Mouse (Mus musculus): Measurements from ENCODE around the gene Nbeal2. TPM values are rescaled to one million over a fixed set of nuclear protein-coding genes. Genes with fewer than 3 reads are reported as not detected.

The Nbeal2 gene
- 4.9 and 6.7 TPM in 2 replicates for polyA plus RNA-seq (2015; fragmentation: Nextera tagmentation; extraction: Ambion mirVana)

DNA sequence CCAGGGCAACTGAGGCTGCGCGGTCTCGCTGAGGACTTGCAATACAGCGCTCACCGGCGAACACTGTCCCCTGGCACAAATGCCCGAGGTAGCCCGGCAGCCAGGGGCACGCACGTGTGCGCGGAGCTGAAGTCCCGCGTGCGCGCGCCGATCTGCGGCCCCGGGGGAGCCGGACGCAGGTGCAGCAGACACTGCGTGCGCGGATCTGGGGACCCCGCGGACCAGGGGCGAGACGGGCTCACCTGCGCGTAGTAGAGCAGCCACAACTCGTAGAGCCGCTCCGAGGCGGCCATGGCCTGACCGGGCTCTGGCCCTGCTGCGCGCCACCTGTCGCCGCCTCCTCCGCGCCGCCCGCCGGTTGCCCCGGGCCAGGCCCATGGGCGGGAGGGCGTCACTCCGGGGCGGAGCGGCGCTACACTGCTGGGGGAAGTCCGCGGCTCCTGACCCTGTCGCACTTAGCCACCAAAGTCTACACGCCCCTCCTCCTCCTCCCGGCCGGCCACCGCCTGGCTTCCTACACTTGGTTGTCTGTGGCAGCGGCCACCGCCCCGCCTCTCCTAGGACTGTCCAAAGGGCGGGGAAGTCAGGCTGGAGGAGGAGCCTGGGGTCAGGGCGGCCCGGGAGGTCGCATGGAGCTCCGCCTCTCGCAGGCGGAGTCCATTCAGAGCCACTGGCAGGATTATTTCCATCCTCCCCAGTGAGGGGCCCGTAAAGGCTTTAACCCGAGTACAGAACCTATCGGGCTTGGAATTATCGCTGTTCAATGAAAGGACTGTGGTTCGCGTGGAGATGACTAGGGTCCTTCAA, at the start of gene Nbeal2:
Nbeal2 (minus strand) TSS at position 507 of the 807 bp plus-strand sequence.
- under 1% methylated on average over 55 of the region's 75 CpGs for WGBS
- Histone ChIP-seq H3K27ac (replicated peaks) (peak within 1 kb of the TSS; percentile 73), H3K9ac (peak within 1 kb of the TSS; percentile 24), H3K36me3 (no peaks in the 10 kb centered on the region), H3K4me3 (replicated peaks) (peak within 1 kb of the TSS; percentile 65), H3K27me3 (peaks cover 41% of the 10 kb centered on the region), H3K9me3 (replicated peaks) (no peaks in the 10 kb centered on the region), H3K4me1 (peaks cover 40% of the 10 kb centered on the region), H3K4me2 (replicated peaks) (peak within 1 kb of the TSS; percentile 98)
- peak; percentile 82 for ATAC-seq (ENCODE audit: insufficient number of reproducible peaks, low FRiP score, low TSS enrichment, low read depth)

- H3K4me2 ChIP-seq (replicated peaks) = no peak overlapping the region
- WGBS = 82% methylated on average over 1 of the region's 1 CpGs
- H3K27ac ChIP-seq (replicated peaks) = no peak overlapping the region
- ATAC-seq (ENCODE audit: insufficient number of reproducible peaks, low FRiP score, low TSS enrichment, low read depth) = no peak
- H3K27me3 ChIP-seq = no peaks in the 10 kb centered on the region
- H3K4me1 ChIP-seq = no peaks in the 10 kb centered on the region
- H3K9me3 ChIP-seq (replicated peaks) = no peaks in the 10 kb centered on the region
- no peaks in the 10 kb centered on the region for H3K36me3 ChIP-seq
- H3K4me3 ChIP-seq (replicated peaks) = no peak overlapping the region
- H3K9ac ChIP-seq = no peak overlapping the region
Measured at GRCm38 (mm10) chr9:110702848-110703247, 48.9 kb upstream of the Nbeal2 start.

- ATAC-seq (ENCODE audit: insufficient number of reproducible peaks, low FRiP score, low TSS enrichment, low read depth) = no peak
Measured at GRCm38 (mm10) chr9:110701114-110702032, 47.4 kb upstream of the Nbeal2 start.

DNA sequence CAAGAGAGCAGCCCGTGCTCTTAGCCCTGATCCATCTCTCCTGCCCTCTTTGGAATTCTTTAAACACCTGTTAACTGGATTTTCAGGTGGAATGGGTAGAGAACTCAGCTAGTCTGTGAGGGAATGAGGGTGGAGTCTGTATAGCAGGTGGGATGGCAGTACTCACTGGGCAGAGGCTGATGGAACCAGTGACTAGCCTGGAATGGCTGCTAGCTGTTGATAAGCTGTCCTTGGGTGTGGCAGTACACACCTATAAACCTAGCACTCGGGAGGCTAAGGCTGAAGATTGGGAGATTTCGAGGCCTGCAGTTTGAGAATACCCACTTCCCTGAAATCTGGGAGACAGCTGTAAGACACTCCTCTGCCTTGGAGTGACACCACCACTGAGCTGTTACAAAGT, 45.6 kb upstream of the Nbeal2 start:
- WGBS = 70% methylated on average over 3 of the region's 3 CpGs
- Histone ChIP-seq H3K27ac (replicated peaks) (no peak overlapping the region), H3K9me3 (replicated peaks) (no peaks in the 10 kb centered on the region), H3K27me3 (no peaks in the 10 kb centered on the region), H3K9ac (no peak overlapping the region), H3K36me3 (peaks cover 7% of the 10 kb centered on the region), H3K4me2 (replicated peaks) (no peak overlapping the region), H3K4me3 (replicated peaks) (no peak overlapping the region), H3K4me1 (no peaks in the 10 kb centered on the region)
- ATAC-seq (ENCODE audit: insufficient number of reproducible peaks, low FRiP score, low TSS enrichment, low read depth) = no peak

More at GRCm38 (mm10) chr9:110701114-110702032, 47.4 kb upstream of the Nbeal2 start:
- Histone ChIP-seq H3K9ac (no peak overlapping the region), H3K36me3 (no peaks in the 10 kb centered on the region), H3K9me3 (replicated peaks) (no peaks in the 10 kb centered on the region), H3K4me2 (replicated peaks) (no peak overlapping the region), H3K27ac (replicated peaks) (no peak overlapping the region), H3K27me3 (no peaks in the 10 kb centered on the region), H3K4me3 (replicated peaks) (no peak overlapping the region), H3K4me1 (no peaks in the 10 kb centered on the region)
- 79% methylated on average over 11 of the region's 12 CpGs for WGBS

DNA sequence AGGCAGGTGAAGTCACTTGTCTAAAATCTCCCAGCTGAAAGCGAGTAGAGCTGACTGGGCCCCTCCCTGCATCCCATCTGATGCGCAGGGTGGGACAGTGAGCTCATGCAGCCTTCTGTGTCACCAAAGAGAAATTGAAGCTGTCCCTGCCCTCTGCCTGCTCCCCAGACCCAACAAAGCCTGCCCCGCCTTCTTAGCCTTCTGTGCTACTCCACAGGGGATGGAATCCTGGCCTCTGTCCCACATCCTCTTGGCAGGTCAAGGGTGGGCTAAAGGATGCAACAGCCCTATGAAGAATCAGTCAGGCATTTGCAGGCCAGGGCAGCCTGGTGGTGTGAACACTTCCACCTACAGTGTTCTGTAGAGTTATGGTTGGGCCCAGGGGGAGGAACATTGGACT, 43.5 kb upstream of the Nbeal2 start:
- no peak for ATAC-seq (ENCODE audit: insufficient number of reproducible peaks, low FRiP score, low TSS enrichment, low read depth)
- Histone ChIP-seq H3K9me3 (replicated peaks) (no peaks in the 10 kb centered on the region), H3K4me1 (no peaks in the 10 kb centered on the region), H3K9ac (no peak overlapping the region), H3K27me3 (no peaks in the 10 kb centered on the region), H3K36me3 (peaks cover 18% of the 10 kb centered on the region), H3K4me3 (replicated peaks) (no peak overlapping the region), H3K27ac (replicated peaks) (no peak overlapping the region; the same call in 1 of the 2 replicates), H3K4me2 (replicated peaks) (no peak overlapping the region)
- 73% methylated on average over 3 of the region's 3 CpGs for WGBS

- H3K4me2 ChIP-seq (replicated peaks) = no peak overlapping the region
- H3K4me1 ChIP-seq = no peaks in the 10 kb centered on the region
- H3K27ac ChIP-seq (replicated peaks) = peak overlapping the region; percentile 29; the same call in 1 of the 2 replicates
- no peak overlapping the region for H3K4me3 ChIP-seq (replicated peaks)
- H3K27me3 ChIP-seq = no peaks in the 10 kb centered on the region
- no peaks in the 10 kb centered on the region for H3K9me3 ChIP-seq (replicated peaks)
- peaks cover 18% of the 10 kb centered on the region for H3K36me3 ChIP-seq
- WGBS = 82% methylated on average over 5 of the region's 5 CpGs
- no peak for ATAC-seq (ENCODE audit: insufficient number of reproducible peaks, low FRiP score, low TSS enrichment, low read depth)
- H3K9ac ChIP-seq = no peak overlapping the region
Measured at GRCm38 (mm10) chr9:110696427-110696826, 42.5 kb upstream of the Nbeal2 start.

- Histone ChIP-seq H3K27me3 (no peaks in the 10 kb centered on the region), H3K9me3 (replicated peaks) (no peaks in the 10 kb centered on the region), H3K36me3 (peaks cover 18% of the 10 kb centered on the region), H3K4me2 (replicated peaks) (no peak overlapping the region), H3K27ac (replicated peaks) (no peak overlapping the region), H3K4me1 (no peaks in the 10 kb centered on the region), H3K4me3 (replicated peaks) (no peak overlapping the region), H3K9ac (no peak overlapping the region)
- 81% methylated on average over 4 of the region's 4 CpGs for WGBS
- no peak for ATAC-seq (ENCODE audit: insufficient number of reproducible peaks, low FRiP score, low TSS enrichment, low read depth)
Measured at GRCm38 (mm10) chr9:110695165-110695755, 41.3 kb upstream of the Nbeal2 start.

GRCm38 (mm10) chr9:110689261-110689779, 35.4 kb upstream of the Nbeal2 start:
- Histone ChIP-seq H3K9me3 (replicated peaks) (no peaks in the 10 kb centered on the region), H3K4me1 (peaks cover 19% of the 10 kb centered on the region), H3K27ac (replicated peaks) (no peak overlapping the region), H3K4me3 (replicated peaks) (no peak overlapping the region), H3K36me3 (peaks cover 9% of the 10 kb centered on the region), H3K27me3 (no peaks in the 10 kb centered on the region), H3K9ac (no peak overlapping the region), H3K4me2 (replicated peaks) (no peak overlapping the region)
- no peak for ATAC-seq (ENCODE audit: insufficient number of reproducible peaks, low FRiP score, low TSS enrichment, low read depth)
- WGBS = 93% methylated on average over 8 of the region's 8 CpGs

DNA sequence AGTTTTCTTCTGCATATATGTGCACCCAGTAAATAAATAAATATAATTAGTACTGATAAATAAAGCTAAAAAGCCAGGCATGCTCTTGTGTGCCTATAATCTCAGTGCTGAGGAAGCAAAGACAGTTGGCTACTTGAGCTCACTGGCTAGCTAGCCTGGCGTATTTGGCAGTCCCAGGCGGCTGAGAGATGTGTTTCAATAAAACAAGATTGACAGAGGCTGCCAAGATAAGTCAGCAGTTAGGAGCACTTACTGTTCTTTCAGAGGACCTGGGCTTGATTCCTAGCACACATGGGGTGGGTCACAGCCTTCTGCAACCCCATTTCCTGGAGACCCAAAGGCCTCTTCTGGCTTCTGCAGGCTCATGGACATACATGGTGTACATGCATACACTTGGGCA, 33.9 kb upstream of the Nbeal2 start:
- ATAC-seq (ENCODE audit: insufficient number of reproducible peaks, low FRiP score, low TSS enrichment, low read depth) = no peak
- Histone ChIP-seq H3K4me2 (replicated peaks) (no peak overlapping the region), H3K27me3 (no peaks in the 10 kb centered on the region), H3K4me3 (replicated peaks) (no peak overlapping the region), H3K27ac (replicated peaks) (no peak overlapping the region), H3K36me3 (no peaks in the 10 kb centered on the region), H3K9me3 (replicated peaks) (no peaks in the 10 kb centered on the region), H3K4me1 (peaks cover 32% of the 10 kb centered on the region), H3K9ac (no peak overlapping the region)
- WGBS = 86% methylated on average over 2 of the region's 2 CpGs

DNA sequence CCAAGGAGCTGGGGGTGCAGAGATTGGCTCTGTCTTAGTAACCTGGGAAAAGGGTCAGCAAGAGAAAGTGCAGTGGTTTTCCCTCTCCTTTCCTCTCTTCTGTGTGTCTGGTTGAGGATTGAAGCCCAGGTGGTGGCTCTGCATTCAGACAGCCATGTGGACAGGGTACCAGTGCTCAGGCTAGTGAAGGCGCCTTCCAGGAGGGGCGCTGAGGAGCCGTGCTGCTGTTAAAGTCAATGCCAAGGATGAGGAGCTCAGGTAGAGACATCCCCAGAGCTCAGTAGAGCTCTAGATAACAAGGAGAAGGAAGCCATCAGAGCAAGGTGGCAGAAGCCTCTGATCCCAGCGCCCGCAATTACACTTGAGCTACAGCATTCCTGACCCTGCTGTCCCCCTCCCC, 33.1 kb upstream of the Nbeal2 start:
- ATAC-seq (ENCODE audit: insufficient number of reproducible peaks, low FRiP score, low TSS enrichment, low read depth) = no peak
- Histone ChIP-seq H3K9me3 (replicated peaks) (no peaks in the 10 kb centered on the region), H3K36me3 (no peaks in the 10 kb centered on the region), H3K9ac (no peak overlapping the region), H3K27ac (replicated peaks) (no peak overlapping the region), H3K4me1 (peaks cover 36% of the 10 kb centered on the region), H3K27me3 (no peaks in the 10 kb centered on the region), H3K4me3 (replicated peaks) (no peak overlapping the region), H3K4me2 (replicated peaks) (no peak overlapping the region)
- WGBS = 55% methylated on average over 5 of the region's 5 CpGs

DNA sequence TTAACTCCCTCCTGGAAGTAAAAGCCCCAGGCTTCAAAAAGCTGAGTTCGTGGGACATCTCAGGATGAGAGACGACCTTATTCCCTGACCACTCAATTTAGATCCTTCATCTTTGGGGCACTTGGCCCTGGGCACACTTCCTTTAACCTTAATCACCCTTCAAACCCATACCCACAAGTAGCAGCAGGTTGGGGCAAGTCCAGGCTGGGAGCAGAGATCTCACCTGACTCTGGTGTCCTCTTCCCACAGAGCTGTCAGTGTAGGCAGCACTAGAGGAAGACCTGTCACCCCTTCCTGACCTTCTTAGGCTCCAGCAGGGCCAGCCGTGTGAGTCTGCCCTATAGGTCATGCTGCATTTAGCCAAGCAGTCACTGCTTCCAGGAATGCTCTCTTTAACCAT, 32.5 kb upstream of the Nbeal2 start:
- Histone ChIP-seq H3K27me3 (no peaks in the 10 kb centered on the region), H3K27ac (replicated peaks) (no peak overlapping the region), H3K4me2 (replicated peaks) (no peak overlapping the region), H3K9ac (no peak overlapping the region), H3K4me3 (replicated peaks) (no peak overlapping the region), H3K9me3 (replicated peaks) (no peaks in the 10 kb centered on the region), H3K4me1 (peaks cover 37% of the 10 kb centered on the region), H3K36me3 (no peaks in the 10 kb centered on the region)
- 45% methylated on average over 3 of the region's 3 CpGs for WGBS
- ATAC-seq (ENCODE audit: insufficient number of reproducible peaks, low FRiP score, low TSS enrichment, low read depth) = no peak
